Mouse (Mus musculus) thymus, postnatal 4 days (tissue): ENCODE data around the gene Pex6.

Source experiments
- DNase-seq: peaks from one replicate; pipeline ENCODE4 v3.0.0; 2021

The Pex6 gene

GRCm38 (mm10) chr17:46710959-46711597 is at the start of gene Pex6:
TSS of gene Pex6 (plus strand) at chr17:46711463.
- DNase-seq, result peak; percentile 94

GRCm38 (mm10) chr17:46661981-46662380 is 49.3 kb upstream of the Pex6 start:
- DNase-seq, result no peak

- no peak for DNase-seq
These were observed 48.5 kb upstream of the Pex6 start for GRCm38 (mm10) chr17:46662730-46663129.

- DNase-seq, result no peak
These were observed 43.6 kb upstream of the Pex6 start for GRCm38 (mm10) chr17:46667712-46668111.

- no peak for DNase-seq
These were observed 41.4 kb upstream of the Pex6 start for GRCm38 (mm10) chr17:46669911-46670310.

GRCm38 (mm10) chr17:46673850-46674529 is 37.3 kb upstream of the Pex6 start, which contains the start of gene Rrp36:
TSS of gene Rrp36 (minus strand) at chr17:46674352.
- peak; percentile 89 for DNase-seq

- no peak for DNase-seq
These were observed 36.6 kb upstream of the Pex6 start for GRCm38 (mm10) chr17:46674530-46675283.

- DNase-seq, result no peak
These were observed 32.8 kb upstream of the Pex6 start, which contains the start of gene Mea1 for GRCm38 (mm10) chr17:46678416-46678815. TSS of gene Mea1 (plus strand) at chr17:46678793.

GRCm38 (mm10) chr17:46678911-46679310 is 32.4 kb upstream of the Pex6 start:
- no peak for DNase-seq

GRCm38 (mm10) chr17:46679843-46680759 is 31.2 kb upstream of the Pex6 start:
- peak; percentile 73 for DNase-seq

GRCm38 (mm10) chr17:46680760-46681373 is 30.4 kb upstream of the Pex6 start, which contains the start of gene Klhdc3:
TSS of gene Klhdc3 (minus strand) at chr17:46680914.
- peak; percentile 99 for DNase-seq

- no peak for DNase-seq
These were observed 29.7 kb upstream of the Pex6 start for GRCm38 (mm10) chr17:46681466-46682118.

GRCm38 (mm10) chr17:46682654-46683389 is 28.4 kb upstream of the Pex6 start:
- no peak for DNase-seq

- DNase-seq, result no peak
These were observed 25.4 kb upstream of the Pex6 start for GRCm38 (mm10) chr17:46685913-46686312.

GRCm38 (mm10) chr17:46690665-46691064 is 20.6 kb upstream of the Pex6 start:
- no peak for DNase-seq

GRCm38 (mm10) chr17:46691390-46691789 is 19.9 kb upstream of the Pex6 start:
- no peak for DNase-seq

GRCm38 (mm10) chr17:46694517-46695063 is 16.7 kb upstream of the Pex6 start:
- no peak for DNase-seq

- DNase-seq, result no peak
These were observed 12.7 kb upstream of the Pex6 start for GRCm38 (mm10) chr17:46698515-46698914.

- no peak for DNase-seq
These were observed 12.0 kb upstream of the Pex6 start for GRCm38 (mm10) chr17:46699245-46699644.

GRCm38 (mm10) chr17:46699912-46700311 is 11.4 kb upstream of the Pex6 start:
- no peak for DNase-seq
